Mouse (Mus musculus): ENCODE data around the gene Krt23. TPM values are rescaled to one million over a fixed set of nuclear protein-coding genes. Genes with fewer than 3 reads are reported as not detected.

Krt23 gene
- polyA plus RNA-seq, 1 experiment from 2014 or later = 0.09 TPM

GRCm38 (mm10) chr11:99458887-99459286, 34.0 kb downstream of the Krt23 start:
- ATAC-seq (no peak), DNase-seq (ENCODE audit: low read depth, low spot score) (no peak)
- H3K27me3 ChIP-seq = no peaks in the 10 kb centered on the region
- TF ChIP-seq CTCF (IDR thresholded peaks at IDR 0.05) = no peak
- CTCF ChIA-PET = interaction anchor here (1.0 kb wide), 1 partner anchor 73 kb away, joined by 3 read pairs; no protein-coding TSS in a partner anchor
- in situ Hi-C loops (cut with MboI; ENCODE audit: low pct_unique_long_range_greater_than_20kb) = no loop called here
- POLR2A ChIA-PET = no interaction called here

- no peak for TF ChIP-seq CTCF (IDR thresholded peaks at IDR 0.05)
- no peak for ATAC-seq
- DNase-seq (ENCODE audit: low read depth, low spot score) = no peak
- ChIA-PET POLR2A (interaction anchor here (1.0 kb wide), 1 partner anchor 36 kb away, joined by 3 read pairs; no protein-coding TSS in a partner anchor), CTCF (interaction anchor here (2.0 kb wide), 1 partner anchor 72 kb away, joined by 5 read pairs; no protein-coding TSS in a partner anchor)
- in situ Hi-C loops (cut with MboI; ENCODE audit: low pct_unique_long_range_greater_than_20kb) = no loop called here
- peaks cover 6% of the 10 kb centered on the region for H3K27me3 ChIP-seq
Observed at GRCm38 (mm10) chr11:99454759-99455158, 38.2 kb downstream of the Krt23 start.

GRCm38 (mm10) chr11:99454044-99454443, 38.9 kb downstream of the Krt23 start:
- POLR2A ChIA-PET = interaction anchor here (1.0 kb wide), 1 partner anchor 35 kb away, joined by 3 read pairs; no protein-coding TSS in a partner anchor
- ATAC-seq = no peak
- in situ Hi-C loops (cut with MboI; ENCODE audit: low pct_unique_long_range_greater_than_20kb) = no loop called here
- no peak for TF ChIP-seq CTCF (IDR thresholded peaks at IDR 0.05)
- no peak for DNase-seq (ENCODE audit: low read depth, low spot score)
- CTCF ChIA-PET = interaction anchor here (2.0 kb wide), 1 partner anchor 72 kb away, joined by 5 read pairs; no protein-coding TSS in a partner anchor
- H3K27me3 ChIP-seq = peaks cover 6% of the 10 kb centered on the region

- ChIA-PET POLR2A (no interaction called here), CTCF (interaction anchor here (0.9 kb wide), 1 partner anchor 9 kb away, joined by 3 read pairs; no protein-coding TSS in a partner anchor)
- peaks cover 13% of the 10 kb centered on the region for H3K27me3 ChIP-seq
- DNase-seq (ENCODE audit: low read depth, low spot score) (no peak), ATAC-seq (no peak)
- no peak for TF ChIP-seq CTCF (IDR thresholded peaks at IDR 0.05)
- in situ Hi-C loops (cut with MboI; ENCODE audit: low pct_unique_long_range_greater_than_20kb) = no loop called here
Observed at GRCm38 (mm10) chr11:99448769-99449168, 44.2 kb downstream of the Krt23 start.

- ATAC-seq = no peak
- no peaks in the 10 kb centered on the region for H3K27me3 ChIP-seq
- no peak for TF ChIP-seq CTCF (IDR thresholded peaks at IDR 0.05)
- ChIA-PET POLR2A (interaction anchor here (0.6 to 0.7 kb wide), 2 partner anchors 132 to 1176 kb away, joined by 3 read pairs; no protein-coding TSS in a partner anchor), CTCF (interaction anchor here (0.7 kb wide), 1 partner anchor 148 kb away, joined by 3 read pairs; no protein-coding TSS in a partner anchor)
- in situ Hi-C loops (cut with MboI; ENCODE audit: low pct_unique_long_range_greater_than_20kb) = no loop called here
- DNase-seq (ENCODE audit: low read depth, low spot score) = no peak
Observed at GRCm38 (mm10) chr11:99441220-99441619, 51.7 kb downstream of the Krt23 start.

GRCm38 (mm10) chr11:99439465-99439864, 53.5 kb downstream of the Krt23 start:
- no peak for TF ChIP-seq CTCF (IDR thresholded peaks at IDR 0.05)
- in situ Hi-C loops (cut with MboI; ENCODE audit: low pct_unique_long_range_greater_than_20kb) = no loop called here
- ChIA-PET CTCF (interaction anchor here (1.0 kb wide), 2 partner anchors 10 to 28 kb away, joined by 3 read pairs; no protein-coding TSS in a partner anchor), POLR2A (no interaction called here)
- DNase-seq (ENCODE audit: low read depth, low spot score) = no peak
- H3K27me3 ChIP-seq = no peaks in the 10 kb centered on the region
- no peak for ATAC-seq

GRCm38 (mm10) chr11:99437972-99438371, 55.0 kb downstream of the Krt23 start, which contains the start of gene Krt20:
TSS of gene Krt20 (minus strand) at chr11:99438150.
- POLR2A ChIA-PET = no interaction called here
- DNase-seq (ENCODE audit: low read depth, low spot score) = no peak
- ATAC-seq = no peak
- no peak for TF ChIP-seq CTCF (IDR thresholded peaks at IDR 0.05)
- CTCF ChIA-PET = no interaction called here
- no peaks in the 10 kb centered on the region for H3K27me3 ChIP-seq
- in situ Hi-C loops (cut with MboI; ENCODE audit: low pct_unique_long_range_greater_than_20kb) = no loop called here

GRCm38 (mm10) chr11:99436625-99437024, 56.3 kb downstream of the Krt23 start:
- ChIA-PET POLR2A (no interaction called here), CTCF (no interaction called here)
- no peak for TF ChIP-seq CTCF (IDR thresholded peaks at IDR 0.05)
- H3K27me3 ChIP-seq = peaks cover 4% of the 10 kb centered on the region
- ATAC-seq (no peak), DNase-seq (ENCODE audit: low read depth, low spot score) (no peak)
- in situ Hi-C loops (cut with MboI; ENCODE audit: low pct_unique_long_range_greater_than_20kb) = no loop called here

- no peak for TF ChIP-seq CTCF (IDR thresholded peaks at IDR 0.05)
- no peak for ATAC-seq
- CTCF ChIA-PET = no interaction called here
- H3K27me3 ChIP-seq = peaks cover 4% of the 10 kb centered on the region
- DNase-seq (ENCODE audit: low read depth, low spot score) = no peak
- POLR2A ChIA-PET = no interaction called here
- in situ Hi-C loops (cut with MboI; ENCODE audit: low pct_unique_long_range_greater_than_20kb) = no loop called here
Observed at GRCm38 (mm10) chr11:99430670-99431069, 62.3 kb downstream of the Krt23 start.

Other genes with a start within 250 kb of the Krt23 start
- 0.14 TPM for gene Krt222, start 249.1 kb downstream of the Krt23 start, polyA plus RNA-seq (2021)
- not detected for gene Krt24, start 207.9 kb downstream of the Krt23 start, polyA plus RNA-seq (2021)
- gene Krt25, start 170.2 kb downstream of the Krt23 start, polyA plus RNA-seq (2021) = not detected
- not detected for gene Krt26, start 155.2 kb downstream of the Krt23 start, polyA plus RNA-seq (2021)
- gene Krt27, start 142.0 kb downstream of the Krt23 start, polyA plus RNA-seq (2021) = not detected
- not detected for gene Krt28, start 118.2 kb downstream of the Krt23 start, polyA plus RNA-seq (2021)
- 7.2 TPM for gene Krt10, start 103.8 kb downstream of the Krt23 start, polyA plus RNA-seq (2021)
- not detected for gene Krt12, start 70.9 kb downstream of the Krt23 start, polyA plus RNA-seq (2021)
- gene Krt20, start 55.0 kb downstream of the Krt23 start, polyA plus RNA-seq (2021) = not detected
- gene Krt39, start 28.2 kb upstream of the Krt23 start, polyA plus RNA-seq (2021) = 0.08 TPM
- gene Krt40, start 50.0 kb upstream of the Krt23 start, polyA plus RNA-seq (2021) = not detected
- not detected for gene Krtap3-3, start 57.7 kb upstream of the Krt23 start, polyA plus RNA-seq (2021)
- not detected for gene Krtap3-2, start 63.7 kb upstream of the Krt23 start, polyA plus RNA-seq (2021)
- not detected for gene Gm11939, start 66.3 kb upstream of the Krt23 start, polyA plus RNA-seq (2021)
- gene Krtap3-1, start 73.5 kb upstream of the Krt23 start, polyA plus RNA-seq (2021) = not detected
- gene Krtap1-5, start 87.9 kb upstream of the Krt23 start, polyA plus RNA-seq (2021) = not detected
- not detected for gene Krtap1-4, start 90.5 kb upstream of the Krt23 start, polyA plus RNA-seq (2021)
- gene Krtap1-3, start 98.2 kb upstream of the Krt23 start, polyA plus RNA-seq (2021) = not detected
- not detected for gene Krtap9-3, start 105.0 kb upstream of the Krt23 start, polyA plus RNA-seq (2021)
- not detected for gene Gm11938, start 110.2 kb upstream of the Krt23 start, polyA plus RNA-seq (2021)
- gene Gm11937, start 117.1 kb upstream of the Krt23 start, polyA plus RNA-seq (2021) = not detected
- not detected for gene Krtap2-4, start 121.7 kb upstream of the Krt23 start, polyA plus RNA-seq (2021)
- not detected for gene Gm11562, start 127.3 kb upstream of the Krt23 start, polyA plus RNA-seq (2021)
- not detected for gene Krtap4-1, start 135.1 kb upstream of the Krt23 start, polyA plus RNA-seq (2021)
- not detected for gene Krtap4-2, start 141.9 kb upstream of the Krt23 start, polyA plus RNA-seq (2021)
- not detected for gene Krtap4-7, start 151.0 kb upstream of the Krt23 start, polyA plus RNA-seq (2021)
- not detected for gene Gm11555, start 157.1 kb upstream of the Krt23 start, polyA plus RNA-seq (2021)
- not detected for gene Gm11563, start 165.8 kb upstream of the Krt23 start, polyA plus RNA-seq (2021)
- gene Krtap4-6, start 172.8 kb upstream of the Krt23 start, polyA plus RNA-seq (2021) = not detected
- not detected for gene Gm14190, start 197.6 kb upstream of the Krt23 start, polyA plus RNA-seq (2021)
- not detected for gene Gm14180, start 241.2 kb upstream of the Krt23 start, polyA plus RNA-seq (2021)

Measured in Patski (cell line).